ENCODE assay signal across 32 mouse cellular contexts in genomic region chr5:17401206-17402077, GRCm38 (mm10). TPM values are rescaled to one million over a fixed set of nuclear protein-coding genes. Genes with fewer than 3 reads are reported as not detected.
DNase-seq lines count a peak whose midpoint lies in the region; ATAC-seq and TF ChIP-seq lines count a peak whose summit lies in the region.
"Had no signal": no experiment of that assay in that cellular context is flagged by ENCODE, and none has a peak within 500 bp of the region (broad histone marks: within the 10 kb centered on the region; RNA-seq: fewer than 3 reads in every experiment).

No protein-coding gene starts in this region.

- no peak overlapping the region for H3K4me3 ChIP-seq in kidney, adult 2 months (ENCODE audit: insufficient read depth, low read depth, low read length)
- H3K4me3 ChIP-seq in kidney, embryonic 14.5 days (ENCODE audit: low read length): no peak overlapping the region
- H3K4me3 ChIP-seq in liver, adult 2 months (ENCODE audit: insufficient read depth, low read depth, low read length): no peak overlapping the region
- H3K4me3 ChIP-seq in MEL (ENCODE audit: control insufficient read depth in 1 of 2, insufficient read depth in 1 of 2, low read depth in 2 of 2, low read length in 2 of 2): peak overlapping the region; percentile 43 to 44
- H3K4me3 ChIP-seq: embryonic facial prominence, embryonic 13.5 days; embryonic facial prominence, embryonic 15.5 days; erythroblast, embryonic 14.5 days; forebrain, embryonic 10.5 days; forebrain, embryonic 12.5 days had no signal

- no peaks in the 10 kb centered on the region; the same call in 1 of the 2 replicates for H3K27me3 ChIP-seq in kidney, adult 2 months (replicated peaks; ENCODE audit: control insufficient read depth, insufficient read depth, low read length)
- no peaks in the 10 kb centered on the region for H3K27me3 ChIP-seq in kidney, embryonic 14.5 days (ENCODE audit: control insufficient read depth, insufficient read depth, low read length)
- no peaks in the 10 kb centered on the region for H3K27me3 ChIP-seq in liver, adult 2 months (ENCODE audit: control insufficient read depth, insufficient read depth, low read length)
- no peaks in the 10 kb centered on the region for H3K27me3 ChIP-seq in MEL (ENCODE audit: control insufficient read depth in 1 of 2, insufficient read depth in 2 of 2, low read length in 2 of 2)
- H3K27me3 ChIP-seq: embryonic facial prominence, embryonic 13.5 days; embryonic facial prominence, embryonic 15.5 days; forebrain, embryonic 12.5 days had no signal

- no peaks in the 10 kb centered on the region for H3K79me2 ChIP-seq in liver, adult 2 months (ENCODE audit: control insufficient read depth, insufficient read depth, low read length)
- no peaks in the 10 kb centered on the region for H3K79me2 ChIP-seq in MEL (ENCODE audit: control insufficient read depth, insufficient read depth, low read length, poor library complexity)

- no peak for TF ChIP-seq CTCF in kidney, adult 2 months (conservative IDR thresholded peaks at IDR 0.05; ENCODE audit: insufficient read depth, insufficient read length, low read depth, low read length)
- no peak for TF ChIP-seq CTCF in liver, adult 2 months (IDR thresholded peaks at IDR 0.05; ENCODE audit: low read depth, low read length)
- no peak for TF ChIP-seq CTCF in MEL (IDR thresholded peaks at IDR 0.05 in 2 of 3, conservative IDR thresholded peaks at IDR 0.05 in 1 of 3; ENCODE audit: control insufficient read depth in 1 of 3, insufficient read depth in 1 of 3, low read depth in 2 of 3, low read length in 3 of 3, poor library complexity in 1 of 3, severe bottlenecking in 1 of 3)

- no peak for TF ChIP-seq POLR2A in kidney, adult 2 months (IDR thresholded peaks at IDR 0.05; ENCODE audit: low read depth, low read length)
- TF ChIP-seq POLR2A in liver, adult 2 months (IDR thresholded peaks at IDR 0.05; ENCODE audit: extremely low read depth, insufficient read depth, low read length): no peak
- TF ChIP-seq POLR2A in MEL (IDR thresholded peaks at IDR 0.05; ENCODE audit: control insufficient read depth in 1 of 2, insufficient read depth in 1 of 2, low read depth in 1 of 2, low read length in 2 of 2, poor library complexity in 1 of 2): peak in 1 of 2 experiments; percentile 60; a peak in 2 of 4 replicates

- ATAC-seq in kidney, embryonic 14.5 days (ENCODE audit: low FRiP score, low TSS enrichment): no peak
- ATAC-seq: activated CD4-positive, CD25-positive, alpha-beta regulatory T cell, adult 4 months; forebrain, embryonic 14.5 days; forebrain, embryonic 16.5 days had no signal

- TF ChIP-seq EP300 in MEL (IDR thresholded peaks at IDR 0.05; ENCODE audit: low read depth in 1 of 2, low read length in 2 of 2): peak; percentile 97 to 98

- WGBS in kidney, adult 2 months: 65% methylated on average over 14 of the region's 14 CpGs
- WGBS in kidney, embryonic 14.5 days: 85% methylated on average over 14 of the region's 14 CpGs
- 76% methylated on average over 14 of the region's 14 CpGs for WGBS in liver, adult 2 months

- H3K9me3 ChIP-seq in kidney, embryonic 14.5 days (ENCODE audit: control insufficient read depth, low read length): no peaks in the 10 kb centered on the region
- H3K9me3 ChIP-seq in MEL (replicated peaks; ENCODE audit: insufficient read depth, low read length): no peaks in the 10 kb centered on the region
- H3K9me3 ChIP-seq: embryonic facial prominence, embryonic 13.5 days; embryonic facial prominence, embryonic 15.5 days; forebrain, embryonic 10.5 days; forebrain, embryonic 12.5 days had no signal

- H3K9ac ChIP-seq in kidney, embryonic 14.5 days (ENCODE audit: low read depth, low read length): no peak overlapping the region
- no peak overlapping the region for H3K9ac ChIP-seq in liver, adult 2 months (ENCODE audit: low read depth, low read length)
- H3K9ac ChIP-seq in MEL (ENCODE audit: control insufficient read depth, low read depth, low read length, poor library complexity, severe bottlenecking): peak overlapping the region; percentile 63
- H3K9ac ChIP-seq: embryonic facial prominence, embryonic 13.5 days; embryonic facial prominence, embryonic 15.5 days; forebrain, embryonic 12.5 days had no signal

- peak; percentile 47 for DNase-seq in kidney, adult 2 months
- peak; percentile 57 for DNase-seq in liver, adult 2 months (ENCODE audit: extremely low read depth, low read depth, low spot score)
- no peak for DNase-seq in liver
- peak; percentile 80 for DNase-seq in MEL (ENCODE audit: low read depth, low spot score)
- peak; percentile 72 for DNase-seq in MEL-GATA-1-ER (ENCODE audit: extremely low read depth, low read depth)
- no peak for DNase-seq in thymus, postnatal 10 days (ENCODE audit: low spot score in 2 of 2)
- DNase-seq in adrenal gland, postnatal 25 days: no peak
- DNase-seq: adrenal gland, adult 8-10 months; adrenal gland, postnatal 14 days; cerebellum, adult 11 months; cerebellum, adult 18-20 months; cerebellum, adult 8-10 months; cerebellum, adult 9-11 months; cerebellum, postnatal 14 days; cerebellum, postnatal 36 days; embryo, embryonic 11 days had no signal

- H3K27ac ChIP-seq in kidney, adult 2 months (ENCODE audit: insufficient read depth, low read depth, low read length): no peak overlapping the region
- no peak overlapping the region for H3K27ac ChIP-seq in kidney, embryonic 14.5 days (ENCODE audit: low read depth, low read length)
- no peak overlapping the region for H3K27ac ChIP-seq in liver, adult 2 months (replicated peaks; ENCODE audit: insufficient read depth, low read depth, low read length)
- peak overlapping the region; percentile 96 for H3K27ac ChIP-seq in MEL (ENCODE audit: control insufficient read depth, low read depth, low read length)
- H3K27ac ChIP-seq: embryonic facial prominence, embryonic 13.5 days; embryonic facial prominence, embryonic 15.5 days; forebrain, embryonic 10.5 days; forebrain, embryonic 12.5 days had no signal

- H3K4me2 ChIP-seq in kidney, embryonic 14.5 days (replicated peaks; ENCODE audit: low read depth, low read length): no peak overlapping the region
- H3K4me2 ChIP-seq: embryonic facial prominence, embryonic 13.5 days; embryonic facial prominence, embryonic 15.5 days; forebrain, embryonic 12.5 days had no signal

- H3K4me1 ChIP-seq in kidney, adult 2 months (ENCODE audit: control insufficient read depth, insufficient read depth, low read length): peaks cover 3% of the 10 kb centered on the region; the same call in 1 of the 2 replicates
- no peaks in the 10 kb centered on the region for H3K4me1 ChIP-seq in kidney, embryonic 14.5 days (ENCODE audit: control insufficient read depth, insufficient read depth, low read length)
- peaks cover 6% of the 10 kb centered on the region; the same call in 1 of the 2 replicates for H3K4me1 ChIP-seq in liver, adult 2 months (ENCODE audit: control insufficient read depth, insufficient read depth, low read length)
- peaks cover 15 to 23% of the 10 kb centered on the region in 2 experiments for H3K4me1 ChIP-seq in MEL (ENCODE audit: control insufficient read depth in 1 of 2, insufficient read depth in 2 of 2, low read length in 2 of 2)
- H3K4me1 ChIP-seq: embryonic facial prominence, embryonic 13.5 days; embryonic facial prominence, embryonic 15.5 days; forebrain, embryonic 10.5 days; forebrain, embryonic 12.5 days had no signal

- H3K36me3 ChIP-seq in kidney, adult 2 months (ENCODE audit: control insufficient read depth, insufficient read depth, low read length): no peaks in the 10 kb centered on the region
- no peaks in the 10 kb centered on the region for H3K36me3 ChIP-seq in kidney, embryonic 14.5 days (ENCODE audit: control insufficient read depth, insufficient read depth, low read length)
- no peaks in the 10 kb centered on the region for H3K36me3 ChIP-seq in liver, adult 2 months (ENCODE audit: control insufficient read depth, insufficient read depth, low read length)
- H3K36me3 ChIP-seq in MEL (ENCODE audit: control insufficient read depth in 1 of 2, insufficient read depth in 2 of 2, low read length in 2 of 2): peaks cover 0 to 32% of the 10 kb centered on the region in 2 experiments; a peak in 2 of 4 replicates
- H3K36me3 ChIP-seq: embryonic facial prominence, embryonic 13.5 days; embryonic facial prominence, embryonic 15.5 days; forebrain, embryonic 10.5 days; forebrain, embryonic 12.5 days had no signal

- no peak; the same call in none of the 2 replicates for TF ChIP-seq RAD21 in MEL (IDR thresholded peaks at IDR 0.05; ENCODE audit: low read depth, low read length)

TF ChIP-seq in MEL, 35 proteins besides CTCF, POLR2A, EP300 and RAD21 (continues in another document):
- no peak for TF ChIP-seq E2F4 (IDR thresholded peaks at IDR 0.05; ENCODE audit: borderline replicate concordance, low read depth, low read length)
- no peak for TF ChIP-seq NRF1 (IDR thresholded peaks at IDR 0.05; ENCODE audit: insufficient read depth, low read depth, low read length, poor library complexity, severe bottlenecking)
- TF ChIP-seq TBP (IDR thresholded peaks at IDR 0.05; ENCODE audit: low read depth, low read length): peak; percentile 62
- TF ChIP-seq CHD2 (IDR thresholded peaks at IDR 0.05; ENCODE audit: low read length): no peak
- TF ChIP-seq ZNF384 (IDR thresholded peaks at IDR 0.05; ENCODE audit: low read depth, low read length): no peak
- TF ChIP-seq POLR2AphosphoS5 (IDR thresholded peaks at IDR 0.05; ENCODE audit: borderline replicate concordance, low read depth, low read length): no peak
- TF ChIP-seq NELFE (IDR thresholded peaks at IDR 0.05; ENCODE audit: low read depth, low read length): no peak
- TF ChIP-seq MAZ (IDR thresholded peaks at IDR 0.05; ENCODE audit: low read depth, low read length): no peak
- TF ChIP-seq SMC3 (IDR thresholded peaks at IDR 0.05; ENCODE audit: low read depth, low read length): no peak
- TF ChIP-seq POLR2AphosphoS2 (IDR thresholded peaks at IDR 0.05; ENCODE audit: low read length): no peak
- 0 out of 2 replicates have a peak, but pooled peaks have one; percentile 21 for TF ChIP-seq HCFC1 (IDR thresholded peaks at IDR 0.05; ENCODE audit: low read depth, low read length)
- TF ChIP-seq ZMIZ1 (IDR thresholded peaks at IDR 0.05; ENCODE audit: low read depth, low read length): peak; percentile 31; the same call in 1 of the 2 replicates
- TF ChIP-seq SIN3A (IDR thresholded peaks at IDR 0.05; ENCODE audit: low read length): peak; percentile 85
- TF ChIP-seq MYC (IDR thresholded peaks at IDR 0.05; ENCODE audit: low read depth, low read length): peak; percentile 52; the same call in 1 of the 2 replicates
- peak; percentile 74 for TF ChIP-seq MYB (IDR thresholded peaks at IDR 0.05; ENCODE audit: low read depth, low read length)

RNA-seq across cellular contexts. Expression of gene Speer4f2, which starts 28.5 kb away (rescaled TPM):
- polyA plus RNA-seq in kidney, adult 2 months (2012; rRNA removed): 0.09 TPM in 1 of 2 replicates, not detected in the other
- not detected in 2 replicates for polyA plus RNA-seq in kidney, embryonic 14.5 days (2014; fragmentation: Nextera tagmentation; extraction: Ambion mirVana)
- total RNA-seq in liver, adult 2 months (2014; rRNA removed): not detected in 2 replicates
- polyA plus RNA-seq in liver, adult 2 months (2012; rRNA removed): not detected in 2 replicates
- not detected in 2 replicates for total RNA-seq in MEL (2012; rRNA removed)
- not detected for polyA plus RNA-seq in MEL (2012; ENCODE audit: insufficient read depth in 1 of 2, insufficient read length in 2 of 2, low read depth in 1 of 2, low replicate concordance in 2 of 2, missing spikeins in 1 of 2)
- total RNA-seq in adrenal gland, postnatal 25 days (2021): not detected in 2 replicates
- total RNA-seq: adrenal gland, adult 18-20 months; adrenal gland, adult 8-10 months; adrenal gland, postnatal 14 days; adrenal gland, postnatal 4 days; common myeloid progenitor, adult 5-6 weeks; ES-E14 had no signal
- polyA plus RNA-seq: activated CD4-positive, CD25-positive, alpha-beta regulatory T cell, adult 4 months; brain, embryonic 14.5 days; C2C12; embryonic facial prominence, embryonic 11.5 days; embryonic facial prominence, embryonic 13.5 days; embryonic facial prominence, embryonic 15.5 days; erythroblast, embryonic 14.5 days; forebrain, embryonic 10.5 days; forebrain, embryonic 12.5 days; forebrain, embryonic 14.5 days; forebrain, embryonic 16.5 days had no signal

Comparison
In these comparisons a context has a peak if more than half of its experiments do, and no peak if none do; other contexts are left out.
1. DNase-seq: peak in kidney, adult 2 months (single experiment), liver, adult 2 months (single experiment), MEL (single experiment) and MEL-GATA-1-ER (single experiment); none in liver (single experiment), thymus, postnatal 10 days (0 of 2) and adrenal gland, postnatal 25 days (single experiment).
2. H3K4me3 ChIP-seq: peak in MEL (2 of 2); none in kidney, adult 2 months (single experiment), kidney, embryonic 14.5 days (single experiment) and liver, adult 2 months (single experiment).